In the genomic region with DNA sequence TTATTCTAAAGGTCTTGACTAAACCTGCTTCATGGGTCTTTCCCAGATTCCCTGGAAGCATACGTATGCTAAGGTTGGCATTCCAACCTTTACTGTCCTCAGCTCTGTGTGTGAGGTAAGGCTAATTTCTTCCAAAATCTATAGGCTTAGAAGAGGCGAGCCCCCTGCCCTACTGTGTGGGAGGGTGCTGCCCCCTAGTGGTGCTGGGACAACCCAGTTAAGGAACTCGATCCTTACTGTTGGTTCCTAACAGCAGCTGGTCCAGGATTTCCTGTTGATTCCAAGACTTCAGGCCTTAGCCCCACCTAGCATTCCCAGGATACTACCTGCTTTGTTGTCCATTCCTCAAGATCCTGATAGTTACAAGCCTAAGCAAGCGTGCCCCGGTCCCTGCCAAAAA, we compare ENCODE assay signal across 9 mouse cellular contexts. TPM values are rescaled to one million over a fixed set of nuclear protein-coding genes. Genes with fewer than 3 reads are reported as not detected.
DNase-seq lines count a peak whose midpoint lies in the region; ATAC-seq lines count a peak whose summit lies in the region.
"Had no signal": no experiment of that assay in that cellular context is flagged by ENCODE, and none has a peak within 500 bp of the region (broad histone marks: within the 10 kb centered on the region; RNA-seq: fewer than 3 reads in every experiment).

No protein-coding gene starts in this region.

- peak; percentile 72 for DNase-seq in forebrain, embryonic 10.5 days (ENCODE audit: extremely low spot score, low spot score)
- DNase-seq in T-cell, adult 2 months (ENCODE audit: low spot score), result peak; percentile 32
- DNase-seq in cerebellum, postnatal 25 days, result peak; percentile 85 to 94
- peak; percentile 71 to 79 for DNase-seq in gastrocnemius, postnatal 4 days (ENCODE audit: low spot score in 2 of 2)
- DNase-seq in layer of hippocampus, adult 18-20 months (ENCODE audit: low spot score in 2 of 2), result peak; percentile 72 to 83
- peak; percentile 41 for DNase-seq in lung, postnatal 25 days (ENCODE audit: low spot score)
- DNase-seq in splenic B cell, adult 2 months (ENCODE audit: low read depth, low spot score), result peak; percentile 60
- DNase-seq: liver, embryonic 13.5 days had no signal

- H3K4me1 ChIP-seq in forebrain, embryonic 10.5 days, result peaks cover 25% of the 10 kb centered on the region
- peaks cover 25% of the 10 kb centered on the region for H3K4me1 ChIP-seq in forebrain, embryonic 12.5 days

- H3K9me3 ChIP-seq in forebrain, embryonic 10.5 days, result no peaks in the 10 kb centered on the region
- H3K9me3 ChIP-seq in forebrain, embryonic 12.5 days, result no peaks in the 10 kb centered on the region
- H3K9me3 ChIP-seq: liver, embryonic 13.5 days had no signal

- peaks cover 85% of the 10 kb centered on the region for H3K27me3 ChIP-seq in forebrain, embryonic 10.5 days (ENCODE audit: poor library complexity, severe bottlenecking)
- peaks cover 75% of the 10 kb centered on the region for H3K27me3 ChIP-seq in forebrain, embryonic 12.5 days
- H3K27me3 ChIP-seq in splenic B cell, adult 2 months (ENCODE audit: control insufficient read depth, insufficient read depth, low read length, poor library complexity, severe bottlenecking), result no peaks in the 10 kb centered on the region

- ATAC-seq in forebrain, embryonic 12.5 days (ENCODE audit: low FRiP score), result no peak

- H3K9ac ChIP-seq in forebrain, embryonic 12.5 days, result no peak overlapping the region
- H3K9ac ChIP-seq: liver, embryonic 13.5 days had no signal

- H3K27ac ChIP-seq in forebrain, embryonic 10.5 days, result no peak overlapping the region
- no peak overlapping the region for H3K27ac ChIP-seq in forebrain, embryonic 12.5 days
- H3K27ac ChIP-seq: liver, embryonic 13.5 days had no signal

- 20% methylated on average over 5 of the region's 5 CpGs for WGBS in forebrain, embryonic 10.5 days
- 16% methylated on average over 5 of the region's 5 CpGs for WGBS in forebrain, embryonic 12.5 days

- no peaks in the 10 kb centered on the region for H3K36me3 ChIP-seq in forebrain, embryonic 10.5 days (replicated peaks)
- H3K36me3 ChIP-seq in forebrain, embryonic 12.5 days (replicated peaks), result no peaks in the 10 kb centered on the region
- H3K36me3 ChIP-seq in splenic B cell, adult 2 months (ENCODE audit: control insufficient read depth, insufficient read depth, low read length, poor library complexity, severe bottlenecking), result no peaks in the 10 kb centered on the region
- H3K36me3 ChIP-seq: liver, embryonic 13.5 days had no signal

- H3K4me3 ChIP-seq in forebrain, embryonic 10.5 days, result no peak overlapping the region
- H3K4me3 ChIP-seq in forebrain, embryonic 12.5 days (replicated peaks), result no peak overlapping the region
- H3K4me3 ChIP-seq: liver, embryonic 13.5 days had no signal

- H3K4me2 ChIP-seq in forebrain, embryonic 12.5 days, result no peak overlapping the region
- H3K4me2 ChIP-seq: liver, embryonic 13.5 days had no signal

RNA-seq across cellular contexts. Expression of a gene that starts 2.8 kb away (rescaled TPM):
- polyA plus RNA-seq in forebrain, embryonic 10.5 days (2016; fragmentation: Nextera tagmentation; extraction: Ambion mirVana), result not detected in 2 replicates
- 0.32 and 0.47 TPM in 2 replicates for polyA plus RNA-seq in forebrain, embryonic 12.5 days (2016; fragmentation: Nextera tagmentation; extraction: Ambion mirVana)
- total RNA-seq in gastrocnemius, postnatal 4 days (2021), result 10 to 100 TPM; 37.2 to 45.8 TPM
- 10 to 100 TPM; 59.7 to 70.6 TPM for total RNA-seq in layer of hippocampus, adult 18-20 months (2021)
- polyA plus RNA-seq: liver, embryonic 13.5 days had no signal

RNA-seq across cellular contexts. Expression of a gene that starts 55.7 kb away (rescaled TPM):
- 2.4 and 3.7 TPM in 2 replicates for polyA plus RNA-seq in forebrain, embryonic 10.5 days (2016; fragmentation: Nextera tagmentation; extraction: Ambion mirVana)
- 5.7 and 8.3 TPM in 2 replicates for polyA plus RNA-seq in forebrain, embryonic 12.5 days (2016; fragmentation: Nextera tagmentation; extraction: Ambion mirVana)
- total RNA-seq in gastrocnemius, postnatal 4 days (2021), result 1 to 10 TPM; 1.2 to 1.4 TPM
- total RNA-seq in layer of hippocampus, adult 18-20 months (2021), result 100 to 1,000 TPM; 278 to 282 TPM

Comparison
In these comparisons a context has a peak if more than half of its experiments do, and no peak if none do; other contexts are left out.
1. DNase-seq: peak in every context shown above with its lines; median percentile 90 in cerebellum, postnatal 25 days; 78 in layer of hippocampus, adult 18-20 months; 75 in gastrocnemius, postnatal 4 days; 72 in forebrain, embryonic 10.5 days; 60 in splenic B cell, adult 2 months; 41 in lung, postnatal 25 days; 32 in T-cell, adult 2 months.
2. RNA of a gene that starts 55.7 kb away (total RNA-seq): 278 to 282 TPM in layer of hippocampus, adult 18-20 months; 1.2 to 1.4 TPM in gastrocnemius, postnatal 4 days; every median in the first group is over 100 times any median in the second.